Mouse (Mus musculus) hindbrain, postnatal 0 days (tissue): ENCODE results near the gene Sult2b1. TPM values are rescaled to one million over a fixed set of nuclear protein-coding genes. Genes with fewer than 3 reads are reported as not detected.

Experiments used
- ATAC-seq: fragments of 200-750 bp; cut with Nextera tagmentation; 2 replicates; pipeline ENCODE4 v1.8.0; 2017; ENCODE audit warnings: mild to moderate bottlenecking, moderate TSS enrichment, moderate library complexity
- DNase-seq: peaks from one replicate; pipeline ENCODE4 v3.0.0-alpha.2; 2015; ENCODE audit warnings: low spot score
- H3K27ac ChIP-seq: fragments of 300-500 bp; sonication (generic); 2 replicates; pipeline ENCODE4 v1.5.1; 2014; ENCODE audit warnings: mild to moderate bottlenecking
- H3K27me3 ChIP-seq: fragments of 300-500 bp; sonication (generic); 2 replicates; pipeline ENCODE4 v1.6.1; 2014; ENCODE audit warnings: low read length, mixed read lengths; ENCODE audit not compliant: insufficient read depth
- H3K36me3 ChIP-seq: fragments of 300-500 bp; sonication (generic); 2 replicates; pipeline ENCODE4 v1.6.1; 2014; ENCODE audit warnings: low read length, mixed read lengths; ENCODE audit not compliant: insufficient read depth
- H3K4me1 ChIP-seq: fragments of 300-500 bp; sonication (generic); 2 replicates; pipeline ENCODE4 v1.6.1; 2014; ENCODE audit warnings: antibody characterized with exemption, low read length, mixed read lengths; ENCODE audit not compliant: insufficient read depth
- H3K4me2 ChIP-seq: fragments of 300-500 bp; sonication (generic); 2 replicates; pipeline ENCODE4 v1.6.1; 2014; ENCODE audit warnings: low read depth, mild to moderate bottlenecking, low read length, moderate library complexity, mixed read lengths
- H3K4me3 ChIP-seq: fragments of 300-500 bp; sonication (generic); 2 replicates; pipeline ENCODE4 v1.5.1; 2014; ENCODE audit warnings: low read length
- H3K9ac ChIP-seq: fragments of 300-500 bp; sonication (generic); replicated peaks from 2 replicates; pipeline ENCODE4 v1.6.1; 2014; ENCODE audit warnings: mild to moderate bottlenecking, low read length, moderate library complexity, mixed read lengths
- H3K9me3 ChIP-seq: fragments of 300-500 bp; sonication (generic); 2 replicates; pipeline ENCODE4 v1.6.1; 2016; ENCODE audit warnings: low read length, mixed read lengths
- CTCF ChIP-seq: IDR thresholded peaks from 2 replicates; pipeline ENCODE4 v1.5.1; 2016; ENCODE audit warnings: antibody characterized with exemption, control low read depth, low read depth
- WGBS: fragments of 180-500 bp; shearing (Covaris S2); extraction: QIAGEN DNeasy Blood & Tissue Kit; methylation state at CpG from one replicate; pipeline ENCODE4 v1.1.7; 2014; 5-methylcytosine and 5-hydroxymethylcytosine counted together
- polyA plus RNA-seq: library from polyadenylated mRNA; unstranded; fragments of >200 nt; fragmentation: Nextera tagmentation; extraction: Ambion mirVana; gene quantifications from 2 replicates; pipeline ENCODE4 v1.2.1, GENCODE M21; 2015
- total RNA-seq: library from RNA; depleted of rRNA; stranded (reverse); fragments of >200 nt; gene quantifications from 2 replicates; pipeline ENCODE4 v1.2.3, GENCODE M21; 2014

Sult2b1 gene
- total and polyA plus RNA-seq, 2 experiments from 2014 or later, result 4.7 to 5.7 TPM

DNA sequence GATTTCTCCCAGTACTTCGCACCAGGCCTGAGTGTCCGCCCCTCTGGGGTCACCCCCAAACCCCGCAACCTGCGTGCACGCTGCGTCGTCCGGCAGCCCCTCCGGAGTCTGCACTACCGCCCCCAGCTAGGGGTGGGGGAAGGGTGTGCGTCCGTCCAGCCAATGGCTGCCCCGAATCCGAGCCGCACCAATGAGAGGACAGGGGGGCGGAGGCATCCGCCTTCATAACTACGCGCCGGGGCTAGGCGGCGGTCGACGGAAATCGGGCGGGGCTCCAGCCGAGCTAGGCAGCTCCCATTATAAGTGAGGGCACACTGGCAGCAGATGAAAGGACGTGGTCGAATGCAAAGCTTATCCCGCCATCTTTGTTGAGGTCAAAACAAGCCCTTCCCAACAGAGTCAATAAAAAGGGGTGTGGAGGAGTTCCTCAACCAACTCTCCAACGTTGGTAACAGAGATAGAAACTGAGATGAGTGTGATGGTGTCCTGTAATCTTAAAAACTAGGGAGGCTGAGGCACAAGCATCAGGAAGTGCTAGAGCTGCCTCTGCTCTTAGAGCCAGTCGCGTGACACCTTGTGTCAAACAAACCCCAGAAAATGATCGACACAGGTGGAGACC, 69.3 kb downstream of the Sult2b1 start, which contains the start of gene Rpl18:
Gene Rpl18 (plus strand): TSS at position 368 of the 619 bp plus-strand sequence.
- no peaks in the 10 kb centered on the region for H3K27me3 ChIP-seq
- H3K36me3 ChIP-seq, result peaks cover 34% of the 10 kb centered on the region
- H3K9me3 ChIP-seq, result no peaks in the 10 kb centered on the region
- no peak for TF ChIP-seq CTCF
- H3K9ac ChIP-seq, result peak within 1 kb of the TSS; percentile 70
- peak within 1 kb of the TSS; percentile 65 for H3K4me3 ChIP-seq
- 8% methylated on average over 34 of the region's 34 CpGs for WGBS
- peak within 1 kb of the TSS; percentile 69; the same call in 1 of the 2 replicates for H3K27ac ChIP-seq
- peak; percentile 95 for ATAC-seq
- H3K4me2 ChIP-seq, result peak within 1 kb of the TSS; percentile 93
- peaks cover 27% of the 10 kb centered on the region for H3K4me1 ChIP-seq
- peak; percentile 99 for DNase-seq

DNA sequence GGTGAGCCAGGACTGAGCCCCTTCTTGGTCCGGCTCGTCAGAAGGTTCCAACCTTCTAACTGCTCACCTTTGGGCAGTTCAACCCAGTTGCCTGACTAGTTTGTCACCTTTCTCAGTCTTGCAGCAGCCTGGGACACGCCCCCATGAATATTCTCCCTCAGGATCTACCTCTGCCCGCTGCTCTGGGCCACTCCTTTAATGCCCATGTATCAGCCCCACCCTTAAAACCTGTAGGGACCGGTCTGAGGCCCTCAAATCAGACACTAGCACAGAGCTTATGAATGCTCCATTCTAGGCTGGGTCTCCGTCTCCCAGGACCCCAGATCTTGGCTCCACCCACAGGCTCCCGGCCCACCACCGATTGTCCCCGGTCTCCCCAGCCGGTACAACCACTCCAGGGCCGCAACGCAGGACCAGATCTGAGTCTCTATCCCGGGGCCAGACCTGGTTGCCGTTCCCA, 69.8 kb downstream of the Sult2b1 start:
- H3K9ac ChIP-seq, result peak overlapping the region; percentile 70
- no peak for ATAC-seq
- peak; percentile 6 for DNase-seq
- H3K27me3 ChIP-seq, result no peaks in the 10 kb centered on the region
- WGBS, result 10% methylated on average over 14 of the region's 14 CpGs
- H3K27ac ChIP-seq, result peak overlapping the region; percentile 62; the same call in 1 of the 2 replicates
- H3K4me2 ChIP-seq, result peak overlapping the region; percentile 93
- H3K4me1 ChIP-seq, result peaks cover 30% of the 10 kb centered on the region
- no peak for TF ChIP-seq CTCF
- peak overlapping the region; percentile 65 for H3K4me3 ChIP-seq
- peaks cover 29% of the 10 kb centered on the region for H3K36me3 ChIP-seq
- no peaks in the 10 kb centered on the region for H3K9me3 ChIP-seq

DNA sequence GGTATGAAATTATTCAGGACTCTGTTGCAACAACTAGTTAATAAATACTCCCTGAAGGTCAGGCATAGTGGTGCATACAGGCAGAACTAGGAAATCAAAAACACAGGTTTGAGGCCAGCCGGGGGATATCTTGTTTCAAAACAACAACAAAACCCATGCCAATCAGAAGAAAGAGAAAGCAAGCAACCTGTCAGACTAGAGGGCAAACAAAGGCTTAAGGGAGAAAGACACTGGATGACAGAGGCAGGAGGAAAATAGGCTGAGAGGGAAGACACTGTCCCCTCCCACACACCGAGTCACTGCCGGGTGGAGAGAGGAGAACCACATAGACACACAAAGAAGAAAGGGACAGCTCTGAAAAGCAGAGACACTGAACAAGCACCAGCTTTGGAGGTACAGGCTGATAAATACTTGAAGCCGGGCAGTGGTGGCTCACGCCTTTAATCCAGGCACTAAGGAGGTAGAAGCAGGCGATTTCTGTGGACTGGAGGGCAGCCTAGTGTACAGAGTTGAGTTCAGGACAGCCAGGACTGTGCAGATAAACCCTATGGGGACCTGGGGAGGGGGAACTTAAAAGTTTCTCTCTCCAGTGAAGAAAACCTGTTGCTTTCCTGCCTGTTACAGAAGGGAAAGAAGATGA, 70.5 kb downstream of the Sult2b1 start:
- WGBS, result 84% methylated on average over 6 of the region's 6 CpGs
- Histone ChIP-seq H3K36me3 (peaks cover 27% of the 10 kb centered on the region), H3K27me3 (no peaks in the 10 kb centered on the region), H3K4me2 (peak overlapping the region; percentile 93), H3K9me3 (no peaks in the 10 kb centered on the region), H3K4me3 (peak overlapping the region; percentile 65), H3K4me1 (peaks cover 29% of the 10 kb centered on the region), H3K9ac (peak overlapping the region; percentile 70; the same call in 1 of the 2 replicates), H3K27ac (no peak overlapping the region)
- no peak for TF ChIP-seq CTCF
- ATAC-seq (no peak), DNase-seq (no peak)

DNA sequence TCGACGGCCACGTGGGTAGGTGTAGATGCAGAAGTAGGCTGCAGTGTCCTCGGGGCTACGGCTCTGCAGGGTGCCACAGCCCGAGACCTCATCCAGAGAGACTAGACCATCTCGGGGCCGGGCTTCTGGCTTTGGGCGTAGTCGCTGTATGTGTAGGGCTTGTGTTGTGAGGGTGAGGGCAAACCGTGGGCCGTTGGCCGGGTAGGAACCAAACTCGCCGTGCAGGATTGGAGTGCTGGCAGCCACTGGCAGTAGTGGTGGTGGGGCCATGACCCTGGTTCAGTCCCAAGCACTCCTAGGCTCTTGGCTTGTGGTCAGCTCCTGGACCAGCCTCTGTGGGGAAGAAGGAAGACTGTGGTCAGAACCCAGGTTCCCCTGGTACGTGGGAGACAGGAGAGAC, 71.1 kb downstream of the Sult2b1 start:
- H3K27ac ChIP-seq, result no peak overlapping the region
- no peak overlapping the region for H3K4me3 ChIP-seq
- DNase-seq (no peak), ATAC-seq (no peak)
- no peak overlapping the region for H3K4me2 ChIP-seq
- H3K9ac ChIP-seq, result no peak overlapping the region
- no peaks in the 10 kb centered on the region for H3K27me3 ChIP-seq
- peaks cover 27% of the 10 kb centered on the region for H3K36me3 ChIP-seq
- H3K4me1 ChIP-seq, result peaks cover 32% of the 10 kb centered on the region
- TF ChIP-seq CTCF, result no peak
- no peaks in the 10 kb centered on the region for H3K9me3 ChIP-seq
- WGBS, result 91% methylated on average over 16 of the region's 16 CpGs

DNA sequence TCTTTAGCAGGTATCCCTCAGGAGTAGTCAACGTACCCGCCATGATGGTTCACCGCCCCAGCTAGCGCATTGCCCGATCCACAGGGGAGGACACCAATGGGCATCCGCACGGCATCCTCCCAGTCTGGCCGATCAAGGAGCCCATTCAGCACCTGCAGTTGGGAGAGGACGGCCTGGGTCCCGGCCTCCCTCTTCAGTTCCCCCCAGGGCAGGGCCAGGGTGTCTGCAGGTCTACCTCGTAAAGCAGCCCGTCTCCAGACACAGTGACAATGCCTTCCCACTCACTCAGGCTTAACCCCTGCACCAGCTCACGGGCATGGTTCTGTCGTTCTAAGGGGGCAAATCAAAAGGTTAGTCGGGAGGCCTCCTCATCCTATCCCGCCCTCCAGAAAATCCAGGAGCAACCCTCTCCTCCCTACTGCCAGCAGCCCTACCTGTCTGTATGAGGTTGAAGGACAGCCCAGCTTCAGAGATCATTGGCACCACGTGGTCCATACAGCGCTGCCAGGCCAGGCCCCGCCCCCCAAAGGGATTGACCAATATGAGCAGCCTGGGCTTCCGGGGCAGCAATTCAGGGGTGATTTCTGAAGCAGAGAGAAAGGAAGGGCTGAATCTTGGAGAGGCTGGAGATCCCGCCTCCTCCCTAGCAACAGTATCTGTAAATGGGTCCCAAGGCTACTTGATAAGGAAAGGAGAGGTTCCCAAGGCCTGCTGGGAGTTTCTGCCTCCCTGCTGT, 72.3 kb downstream of the Sult2b1 start:
- Histone ChIP-seq H3K27me3 (no peaks in the 10 kb centered on the region), H3K9me3 (no peaks in the 10 kb centered on the region), H3K4me3 (no peak overlapping the region), H3K36me3 (peaks cover 27% of the 10 kb centered on the region), H3K27ac (no peak overlapping the region), H3K4me2 (no peak overlapping the region), H3K9ac (no peak overlapping the region), H3K4me1 (peaks cover 44% of the 10 kb centered on the region)
- 89% methylated on average over 21 of the region's 21 CpGs for WGBS
- ATAC-seq, result no peak
- no peak for TF ChIP-seq CTCF
- no peak for DNase-seq

DNA sequence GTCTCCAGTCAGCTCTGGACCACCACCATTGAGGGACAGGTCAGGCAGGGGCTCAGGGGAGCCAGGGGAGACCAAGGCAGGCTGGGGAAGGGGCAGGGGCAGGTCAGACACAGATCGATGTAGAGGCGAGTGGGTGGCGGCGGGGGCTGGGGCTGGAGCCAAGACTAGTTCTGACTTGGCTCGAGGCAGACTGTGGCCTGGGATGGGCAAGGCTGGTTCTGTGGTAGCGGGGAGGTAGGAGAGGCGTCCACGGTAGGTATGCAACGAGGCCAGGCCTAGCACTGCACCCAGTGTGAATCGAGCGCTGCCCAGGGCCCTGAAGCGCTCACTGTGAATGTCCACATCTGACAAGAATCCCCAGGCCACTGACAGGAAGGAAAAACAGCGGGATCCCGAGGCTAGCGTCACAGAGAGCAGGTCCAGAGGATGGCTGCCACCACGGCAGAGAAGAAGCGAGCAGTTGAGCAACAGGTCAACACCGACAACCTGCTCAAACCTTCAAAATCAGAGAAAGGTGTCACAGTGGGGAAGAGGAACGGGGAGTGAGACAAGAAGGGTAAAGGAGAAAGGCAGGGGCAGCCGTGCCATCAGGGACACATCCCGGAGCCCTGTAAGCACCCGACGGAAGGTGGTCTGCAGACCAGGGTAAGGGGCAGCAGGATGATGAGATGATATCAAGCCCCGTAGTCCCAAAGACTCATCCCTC, 73.0 kb downstream of the Sult2b1 start:
- Histone ChIP-seq H3K9me3 (no peaks in the 10 kb centered on the region), H3K4me2 (no peak overlapping the region), H3K4me1 (peaks cover 39% of the 10 kb centered on the region), H3K36me3 (peaks cover 27% of the 10 kb centered on the region), H3K4me3 (no peak overlapping the region), H3K9ac (no peak overlapping the region), H3K27me3 (no peaks in the 10 kb centered on the region), H3K27ac (no peak overlapping the region)
- 86% methylated on average over 24 of the region's 24 CpGs for WGBS
- no peak for TF ChIP-seq CTCF
- ATAC-seq (no peak), DNase-seq (no peak)
